Mouse (Mus musculus) midbrain, embryonic 15.5 days (tissue): Measurements from ENCODE around the gene Vps52. TPM values are rescaled to one million over a fixed set of nuclear protein-coding genes. Genes with fewer than 3 reads are reported as not detected.
A peak's percentile ranks its signal among the peaks of the same experiment; 100 is the strongest.

Experiments
- ATAC-seq: fragments of 200-750 bp; cut with Nextera tagmentation; replicated peaks from 2 replicates; pipeline ENCODE4 v1.8.0; 2017; ENCODE audit warnings: moderate TSS enrichment
- H3K27ac ChIP-seq: fragments of 300-500 bp; sonication (generic); 2 replicates; pipeline ENCODE4 v1.5.1; 2015; ENCODE audit warnings: mild to moderate bottlenecking, inconsistent platforms
- H3K27me3 ChIP-seq: fragments of 300-500 bp; sonication (generic); replicated peaks from 2 replicates; pipeline ENCODE4 v1.6.1; 2015; ENCODE audit warnings: inconsistent platforms
- H3K36me3 ChIP-seq: fragments of 300-500 bp; sonication (generic); replicated peaks from 2 replicates; pipeline ENCODE4 v1.6.1; 2015; ENCODE audit warnings: inconsistent platforms
- H3K4me1 ChIP-seq: fragments of 300-500 bp; sonication (generic); 2 replicates; pipeline ENCODE4 v1.6.1; 2015; ENCODE audit warnings: inconsistent platforms
- H3K4me2 ChIP-seq: fragments of 300-500 bp; sonication (generic); 2 replicates; pipeline ENCODE4 v1.6.1; 2015; ENCODE audit warnings: inconsistent platforms, mild to moderate bottlenecking, moderate library complexity
- H3K4me3 ChIP-seq: fragments of 300-500 bp; sonication (generic); 2 replicates; pipeline ENCODE4 v1.5.1; 2015; ENCODE audit warnings: mild to moderate bottlenecking, inconsistent platforms
- H3K9ac ChIP-seq: fragments of 300-500 bp; sonication (generic); 2 replicates; pipeline ENCODE4 v1.6.1; 2015; ENCODE audit warnings: mild to moderate bottlenecking, inconsistent platforms
- H3K9me3 ChIP-seq: fragments of 300-500 bp; sonication (generic); 2 replicates; pipeline ENCODE4 v1.6.1; 2016; ENCODE audit warnings: inconsistent platforms
- WGBS: fragments of 180-500 bp; shearing (Covaris S2); methylation state at CpG from one replicate; pipeline ENCODE4 v1.1.7; 2015; ENCODE audit warnings: mixed read lengths; 5-methylcytosine and 5-hydroxymethylcytosine counted together
- polyA plus RNA-seq: library from polyadenylated mRNA; unstranded; fragments of >200 nt; fragmentation: Nextera tagmentation; extraction: Ambion mirVana; gene quantifications from 2 replicates; pipeline ENCODE4 v1.2.1, GENCODE M21; 2015

The Vps52 gene
- polyA plus RNA-seq, 1 experiment from 2014 or later = 84.4 TPM

- WGBS = under 1% methylated on average over 34 of the region's 34 CpGs
- peak within 1 kb of the TSS; percentile 56 for H3K4me3 ChIP-seq
- peaks cover 49% of the 10 kb centered on the region for H3K4me1 ChIP-seq
- H3K36me3 ChIP-seq = peaks cover 18% of the 10 kb centered on the region
- no peaks in the 10 kb centered on the region for H3K9me3 ChIP-seq
- H3K9ac ChIP-seq = peak within 1 kb of the TSS; percentile 45
- H3K27me3 ChIP-seq = no peaks in the 10 kb centered on the region
- peak within 1 kb of the TSS; percentile 87 for H3K27ac ChIP-seq
- peak within 1 kb of the TSS; percentile 74 for H3K4me2 ChIP-seq
- peak; percentile 92 for ATAC-seq
Observed at GRCm38 (mm10) chr17:33915671-33916250, 39.9 kb upstream of the Vps52 start, which contains the start of the genes Tapbp and Zbtb22. TSS of gene Tapbp (plus strand) at chr17:33915899. TSS of gene Zbtb22 (plus strand) at chr17:33915904.

- H3K9me3 ChIP-seq = no peaks in the 10 kb centered on the region
- peak overlapping the region; percentile 74 for H3K4me2 ChIP-seq
- peak overlapping the region; percentile 56 for H3K4me3 ChIP-seq
- under 1% methylated on average over 14 of the region's 20 CpGs for WGBS
- H3K36me3 ChIP-seq = peaks cover 18% of the 10 kb centered on the region
- ATAC-seq = peak; percentile 53
- peak overlapping the region; percentile 87 for H3K27ac ChIP-seq
- no peaks in the 10 kb centered on the region for H3K27me3 ChIP-seq
- H3K4me1 ChIP-seq = peaks cover 49% of the 10 kb centered on the region
- peak overlapping the region; percentile 45 for H3K9ac ChIP-seq
Observed at GRCm38 (mm10) chr17:33916294-33916693, 39.3 kb upstream of the Vps52 start.

GRCm38 (mm10) chr17:33916847-33917655 lies 38.6 kb upstream of the Vps52 start:
- H3K4me1 ChIP-seq = peaks cover 47% of the 10 kb centered on the region
- H3K9ac ChIP-seq = peak overlapping the region; percentile 45; the same call in 1 of the 2 replicates
- no peaks in the 10 kb centered on the region for H3K9me3 ChIP-seq
- 75% methylated on average over 31 of the region's 31 CpGs for WGBS
- H3K4me2 ChIP-seq = peak overlapping the region; percentile 74
- H3K36me3 ChIP-seq = peaks cover 14% of the 10 kb centered on the region
- no peaks in the 10 kb centered on the region for H3K27me3 ChIP-seq
- no peak for ATAC-seq
- H3K27ac ChIP-seq = no peak overlapping the region
- peak overlapping the region; percentile 56 for H3K4me3 ChIP-seq

DNA sequence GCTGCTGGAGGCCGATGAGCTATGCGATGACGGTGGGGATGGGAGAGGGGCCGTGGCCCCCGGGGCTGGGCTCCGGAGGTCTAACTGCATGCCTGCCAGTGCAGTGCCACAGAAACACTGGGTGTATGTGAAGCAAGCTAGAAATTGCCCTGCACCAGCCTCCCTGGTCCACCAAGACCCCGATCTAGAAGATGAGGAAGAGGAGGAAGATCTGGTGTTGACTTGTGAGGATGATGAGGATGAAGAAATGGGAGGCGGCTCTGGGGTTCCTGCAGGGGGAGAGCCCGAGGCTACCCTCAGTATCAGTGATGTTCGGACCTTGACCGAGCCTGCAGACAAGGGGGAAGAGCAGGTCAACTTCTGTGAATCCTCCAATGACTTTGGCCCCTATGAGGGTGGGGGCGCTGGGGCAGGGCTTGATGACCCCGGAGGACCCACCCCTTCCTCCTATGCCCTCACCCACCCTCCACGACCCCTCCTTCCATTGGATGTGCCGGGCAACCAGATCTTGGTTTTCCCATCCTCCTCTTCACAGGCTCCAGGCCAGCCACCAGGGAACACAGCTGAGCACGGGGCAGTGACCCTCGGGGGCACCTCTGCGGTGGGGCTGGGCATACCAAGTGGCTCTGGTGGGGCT lies 37.8 kb upstream of the Vps52 start:
- H3K9me3 ChIP-seq = no peaks in the 10 kb centered on the region
- H3K4me1 ChIP-seq = peaks cover 44% of the 10 kb centered on the region
- no peak overlapping the region for H3K4me2 ChIP-seq
- no peak overlapping the region for H3K27ac ChIP-seq
- H3K36me3 ChIP-seq = peaks cover 10% of the 10 kb centered on the region; the same call in 1 of the 2 replicates
- H3K9ac ChIP-seq = no peak overlapping the region
- no peak for ATAC-seq
- WGBS = 85% methylated on average over 18 of the region's 18 CpGs
- H3K27me3 ChIP-seq = no peaks in the 10 kb centered on the region
- H3K4me3 ChIP-seq = no peak overlapping the region

DNA sequence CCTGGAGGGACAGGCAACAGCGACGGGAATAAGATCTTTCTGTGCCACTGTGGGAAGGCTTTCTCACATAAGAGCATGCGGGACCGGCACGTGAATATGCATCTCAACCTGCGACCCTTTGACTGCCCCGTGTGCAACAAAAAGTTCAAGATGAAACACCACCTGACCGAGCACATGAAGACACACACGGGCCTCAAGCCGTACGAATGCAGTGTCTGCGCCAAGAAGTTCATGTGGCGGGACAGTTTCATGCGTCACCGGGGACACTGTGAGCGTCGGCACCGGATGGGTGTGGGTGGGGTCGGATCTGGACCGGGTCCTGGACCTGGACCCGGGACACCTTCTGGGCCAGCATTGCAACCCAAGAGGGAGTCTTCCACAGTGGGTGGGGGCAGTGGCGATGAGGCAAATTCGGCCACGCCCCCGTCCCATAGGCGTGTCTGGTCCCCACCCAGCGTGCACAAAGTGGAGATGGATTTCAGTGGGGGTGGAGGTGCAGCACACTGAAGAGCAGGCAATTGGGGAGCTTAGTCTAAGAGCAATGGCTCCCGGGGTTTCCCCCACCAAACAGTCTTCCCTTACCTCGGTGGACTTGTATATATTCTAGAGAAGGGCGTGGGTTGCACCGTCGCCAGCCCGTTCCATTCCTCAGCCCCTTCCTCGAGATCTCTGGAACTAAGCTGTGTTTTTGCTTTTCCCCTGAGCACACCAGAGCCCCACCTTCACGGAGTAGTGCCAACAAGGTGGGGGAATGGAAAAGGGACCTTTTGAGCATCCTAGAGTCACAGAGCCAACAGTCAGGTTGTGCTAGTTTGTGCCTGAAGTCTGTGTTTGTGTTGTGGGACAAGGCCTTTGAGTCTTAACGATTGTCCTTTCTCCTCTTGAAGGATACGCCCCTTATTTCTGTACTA lies 37.1 kb upstream of the Vps52 start:
- Histone ChIP-seq H3K4me3 (peak overlapping the region; percentile 32; the same call in 1 of the 2 replicates), H3K4me1 (peaks cover 44% of the 10 kb centered on the region), H3K9me3 (no peaks in the 10 kb centered on the region), H3K27ac (no peak overlapping the region), H3K36me3 (peaks cover 9% of the 10 kb centered on the region; the same call in 1 of the 2 replicates), H3K9ac (peak overlapping the region; percentile 37; the same call in 1 of the 2 replicates), H3K27me3 (no peaks in the 10 kb centered on the region), H3K4me2 (peak overlapping the region; percentile 56)
- WGBS = 62% methylated on average over 37 of the region's 37 CpGs
- no peak for ATAC-seq

- WGBS = 1% methylated on average over 52 of the region's 52 CpGs
- H3K4me3 ChIP-seq = peak overlapping the region; percentile 32
- H3K4me2 ChIP-seq = peak overlapping the region; percentile 56
- H3K36me3 ChIP-seq = no peaks in the 10 kb centered on the region; the same call in 1 of the 2 replicates
- ATAC-seq = no peak
- peak overlapping the region; percentile 49; the same call in 1 of the 2 replicates for H3K27ac ChIP-seq
- H3K9me3 ChIP-seq = no peaks in the 10 kb centered on the region
- H3K9ac ChIP-seq = peak overlapping the region; percentile 37
- H3K27me3 ChIP-seq = no peaks in the 10 kb centered on the region
- peaks cover 44% of the 10 kb centered on the region for H3K4me1 ChIP-seq
Observed at GRCm38 (mm10) chr17:33919351-33920281, 36.0 kb upstream of the Vps52 start.

DNA sequence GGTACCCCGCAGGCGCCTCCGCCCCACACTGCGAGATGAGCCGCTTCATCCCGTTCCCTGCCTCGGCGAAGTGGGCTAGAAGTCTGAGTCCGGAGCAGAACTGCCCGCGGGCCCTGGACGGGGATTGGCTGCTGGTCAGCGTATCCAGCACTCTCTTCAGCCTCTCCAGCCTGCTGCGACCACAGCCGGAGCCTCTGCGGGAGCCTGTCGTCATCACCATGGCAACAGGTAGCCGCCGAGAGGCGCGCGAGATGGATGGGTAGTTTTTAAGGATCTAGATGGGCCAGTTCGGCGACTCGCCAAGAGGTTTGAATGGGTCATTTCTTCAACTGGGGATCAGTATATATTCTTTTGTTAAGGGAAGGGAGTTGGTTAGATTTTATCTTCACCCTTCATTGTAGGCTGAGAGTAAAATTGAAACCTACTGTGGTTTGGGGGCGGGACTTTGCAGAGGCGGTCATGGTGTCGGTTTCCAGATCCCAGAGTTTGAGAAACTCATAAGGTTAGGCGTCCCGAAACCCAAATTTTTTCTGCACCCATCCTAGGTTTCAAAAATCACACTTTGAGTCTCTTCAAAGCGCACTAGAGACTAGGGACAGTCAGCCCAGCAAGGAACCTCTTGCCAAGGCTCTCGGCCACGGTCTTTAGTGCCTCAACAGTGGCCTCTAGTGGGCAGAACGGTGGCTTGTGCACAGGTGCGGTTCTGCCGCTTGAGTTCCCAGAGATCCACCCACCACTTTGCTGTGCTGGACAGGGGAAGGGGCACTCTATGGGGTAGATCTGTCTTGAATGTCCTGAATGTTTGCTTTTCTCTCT lies 35.1 kb upstream of the Vps52 start:
- peaks cover 35% of the 10 kb centered on the region for H3K4me1 ChIP-seq
- WGBS = 1% methylated on average over 36 of the region's 36 CpGs
- peak overlapping the region; percentile 32 for H3K4me3 ChIP-seq
- H3K4me2 ChIP-seq = peak overlapping the region; percentile 56
- H3K27me3 ChIP-seq = no peaks in the 10 kb centered on the region
- H3K9me3 ChIP-seq = no peaks in the 10 kb centered on the region
- H3K27ac ChIP-seq = peak overlapping the region; percentile 49; the same call in 1 of the 2 replicates
- H3K9ac ChIP-seq = peak overlapping the region; percentile 37
- H3K36me3 ChIP-seq = no peaks in the 10 kb centered on the region
- ATAC-seq = no peak

DNA sequence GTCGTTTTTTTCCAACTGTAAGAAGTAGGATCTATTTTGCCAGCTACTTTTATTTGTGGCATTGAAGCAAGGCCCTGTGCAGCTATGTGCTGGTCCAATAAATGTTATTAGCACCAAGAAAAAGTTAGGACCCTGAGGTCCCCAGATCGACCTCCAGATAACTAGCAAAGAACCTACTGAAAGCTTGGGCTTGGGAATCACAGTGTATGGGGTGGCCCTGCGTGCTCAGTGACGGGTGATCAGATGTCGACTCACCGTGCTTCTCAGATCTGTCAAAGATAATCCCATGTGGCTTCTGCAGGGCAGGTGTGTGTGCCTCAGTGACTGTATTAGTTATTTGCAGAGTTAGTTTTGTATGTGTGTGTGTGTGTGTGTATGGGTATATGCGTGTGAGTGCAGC lies 34.3 kb upstream of the Vps52 start:
- no peaks in the 10 kb centered on the region for H3K9me3 ChIP-seq
- H3K27me3 ChIP-seq = no peaks in the 10 kb centered on the region
- H3K9ac ChIP-seq = no peak overlapping the region
- peaks cover 34% of the 10 kb centered on the region for H3K4me1 ChIP-seq
- H3K36me3 ChIP-seq = no peaks in the 10 kb centered on the region
- WGBS = 91% methylated on average over 7 of the region's 7 CpGs
- no peak overlapping the region for H3K4me2 ChIP-seq
- ATAC-seq = no peak
- no peak overlapping the region for H3K4me3 ChIP-seq
- no peak overlapping the region for H3K27ac ChIP-seq

GRCm38 (mm10) chr17:33924577-33925283 lies 30.9 kb upstream of the Vps52 start:
- Histone ChIP-seq H3K9ac (no peak overlapping the region), H3K4me2 (no peak overlapping the region), H3K36me3 (no peaks in the 10 kb centered on the region), H3K27ac (no peak overlapping the region), H3K4me1 (peaks cover 24% of the 10 kb centered on the region), H3K4me3 (no peak overlapping the region), H3K27me3 (no peaks in the 10 kb centered on the region), H3K9me3 (no peaks in the 10 kb centered on the region)
- no peak for ATAC-seq
- WGBS = 85% methylated on average over 10 of the region's 10 CpGs
